Mouse (Mus musculus): ENCODE results near the gene Myo9b.
"Not testable (repeated sequence)": the region's sequence is repeated elsewhere in the genome, so short reads cannot be mapped to it uniquely, and the experiment has no call there.

Myo9b gene

DNA sequence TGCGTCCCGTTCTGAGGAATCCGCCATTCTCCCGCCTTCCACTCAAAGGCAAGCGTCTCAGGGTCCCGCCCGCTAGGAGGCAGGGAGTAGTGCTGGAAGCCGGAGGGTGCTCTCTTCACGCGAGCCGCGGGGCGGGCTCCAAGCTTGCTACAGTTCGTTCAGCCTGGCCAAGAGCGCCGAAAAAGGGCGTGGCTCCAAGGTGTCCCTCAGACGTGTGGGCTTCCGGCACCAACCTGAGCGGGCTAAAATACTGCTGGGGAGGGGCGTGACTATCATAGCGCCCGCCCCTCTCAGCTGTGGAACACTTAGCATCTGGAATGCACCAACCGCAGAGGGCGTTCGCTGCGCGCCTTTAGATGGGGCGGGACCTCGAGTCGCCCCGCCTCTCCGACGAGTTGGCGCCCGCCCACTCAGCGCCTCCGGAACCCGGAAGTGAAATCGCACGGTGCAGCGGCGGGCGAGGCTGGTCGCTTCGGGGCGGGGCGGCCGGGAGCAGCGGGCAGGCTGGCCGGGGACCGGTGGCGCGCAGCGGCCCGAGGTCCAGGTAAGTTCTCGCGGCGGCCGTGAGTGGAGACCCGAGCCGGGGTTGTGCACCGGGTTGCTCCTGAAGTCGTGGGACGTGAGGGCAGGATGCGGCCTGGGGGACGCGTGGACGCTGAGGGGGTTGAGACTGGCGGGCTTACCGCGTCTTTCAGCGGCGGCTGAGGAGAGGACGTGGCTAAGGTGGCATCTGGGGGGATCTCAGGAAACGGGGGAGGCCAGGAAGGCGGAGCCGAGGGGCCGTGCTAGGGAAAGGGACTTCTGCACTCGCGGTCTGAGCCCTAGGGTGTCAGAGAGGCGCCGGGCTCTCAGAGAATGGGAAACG is at the start of gene Myo9b, which contains the start of gene Haus8:
Gene Myo9b, plus strand, starts transcription at position 429 of the 865 bp plus-strand sequence.
Gene Haus8, minus strand, starts transcription at position 649 of the 865 bp plus-strand sequence.
- peak; percentile 99 for DNase-seq (ENCODE audit: low spot score)

GRCm38 (mm10) chr8:71224560-71224959 is 48.0 kb upstream of the Myo9b start:
- DNase-seq (ENCODE audit: low spot score): peak; percentile 11

DNA sequence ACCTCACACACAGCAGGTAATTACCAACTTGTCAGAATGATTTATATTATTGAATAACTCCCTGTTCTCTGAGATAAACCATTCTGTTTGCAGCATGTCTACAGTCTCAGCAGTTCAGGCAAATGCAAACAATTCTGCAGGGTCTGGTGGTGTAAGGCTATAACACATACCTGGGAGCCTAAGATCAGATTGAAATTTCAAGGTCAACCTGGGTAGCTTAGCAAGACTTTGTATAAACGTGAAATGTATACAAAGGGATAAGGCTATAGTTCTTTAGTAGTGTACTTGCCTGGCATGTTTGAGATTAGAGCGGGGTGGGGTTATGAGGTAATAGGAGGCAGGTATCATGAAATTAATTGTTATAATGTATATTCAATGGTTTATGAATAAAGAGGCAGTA is 29.8 kb upstream of the Myo9b start:
- DNase-seq (ENCODE audit: low spot score): no peak

DNA sequence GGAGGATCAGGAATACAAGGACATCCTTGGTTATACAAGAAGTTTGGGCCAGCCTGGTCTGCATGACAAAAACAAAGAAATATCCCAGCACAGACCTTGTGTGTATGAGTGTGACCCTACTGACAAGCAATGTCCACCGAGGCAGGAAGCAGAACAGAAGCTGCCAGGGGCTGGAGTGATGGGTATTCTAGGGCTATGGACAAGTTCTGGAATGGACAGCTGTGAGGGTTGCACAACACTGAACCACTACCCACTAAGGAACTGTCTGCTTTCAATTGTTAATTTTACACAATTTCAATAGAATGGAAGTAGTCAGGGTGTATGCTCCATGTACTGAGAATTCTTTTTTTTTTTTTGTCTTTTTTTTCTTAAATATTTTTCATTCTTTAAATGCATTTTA is 24.3 kb upstream of the Myo9b start:
- no peak for DNase-seq (ENCODE audit: low spot score)

DNA sequence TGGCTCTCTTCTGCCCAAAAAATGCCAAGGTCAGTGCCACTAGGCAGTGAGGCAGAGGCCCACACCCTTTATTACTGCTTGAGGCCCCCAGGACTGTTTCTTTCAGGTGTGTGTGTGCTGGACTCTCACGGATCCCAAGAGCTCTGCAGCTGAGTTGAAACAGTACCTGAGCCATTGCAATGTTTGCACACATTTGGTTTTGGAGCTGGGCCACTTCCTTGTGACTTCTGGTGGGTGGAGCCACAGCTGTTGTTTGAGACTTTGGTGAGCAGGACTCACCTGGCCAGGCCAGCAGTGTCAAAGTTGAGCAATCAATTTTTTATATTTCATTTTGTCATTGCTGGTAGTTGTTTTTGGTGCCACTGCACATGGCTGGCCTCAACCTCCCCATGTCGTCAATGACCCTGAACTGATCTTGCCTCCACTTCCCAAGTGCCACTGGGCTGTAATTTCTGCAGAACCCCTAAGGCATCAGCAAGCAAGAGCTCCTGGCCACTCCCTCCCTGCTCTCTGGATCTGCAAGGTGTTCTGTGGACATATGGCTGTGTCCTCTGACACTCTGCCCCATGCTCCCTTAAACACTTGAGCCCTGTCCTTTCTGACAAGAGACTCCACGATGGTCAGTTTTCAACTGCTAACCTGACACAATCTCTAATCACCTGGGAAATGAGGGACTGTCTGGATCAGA is 15.8 kb upstream of the Myo9b start:
- DNase-seq (ENCODE audit: low spot score): no peak

DNA sequence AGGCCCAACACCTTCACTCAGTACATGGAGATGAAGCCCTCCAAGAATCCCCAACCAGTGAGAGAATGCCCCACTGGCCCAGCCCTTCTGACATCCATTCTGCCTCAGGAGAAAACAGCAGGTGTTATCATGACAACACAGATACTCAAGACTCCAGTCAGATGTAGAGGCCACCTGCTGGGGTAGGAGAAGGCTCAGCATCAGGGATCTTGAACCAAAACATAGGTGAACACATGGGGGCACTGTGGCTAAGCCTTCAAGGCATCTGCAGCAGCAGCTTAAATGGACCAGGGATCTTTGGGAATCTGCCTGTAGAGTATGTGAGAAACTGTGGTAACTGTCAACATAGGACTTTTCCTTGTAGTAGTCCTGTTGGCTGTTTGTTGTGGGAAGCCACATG is 11.3 kb upstream of the Myo9b start:
- peak; percentile 36 for DNase-seq (ENCODE audit: low spot score)

- no peak for DNase-seq (ENCODE audit: low spot score)
These were observed 4.8 kb upstream of the Myo9b start for GRCm38 (mm10) chr8:71267690-71268089.

GRCm38 (mm10) chr8:71268286-71268685 is 4.2 kb upstream of the Myo9b start:
- DNase-seq (ENCODE audit: low spot score): not testable (repeated sequence)

GRCm38 (mm10) chr8:71271630-71272029 is 884 bp upstream of the Myo9b start:
- peak; percentile 19 for DNase-seq (ENCODE audit: low spot score)

GRCm38 (mm10) chr8:71273151-71273510 is 617 bp downstream of the Myo9b start:
- peak; percentile 65 for DNase-seq (ENCODE audit: low spot score)

GRCm38 (mm10) chr8:71274478-71274877 is 2.0 kb downstream of the Myo9b start:
- DNase-seq (ENCODE audit: low spot score): no peak

GRCm38 (mm10) chr8:71276166-71276565 is 3.7 kb downstream of the Myo9b start:
- no peak for DNase-seq (ENCODE audit: low spot score)

- not testable (repeated sequence) for DNase-seq (ENCODE audit: low spot score)
These were observed 6.9 kb downstream of the Myo9b start for GRCm38 (mm10) chr8:71279409-71279808.

DNA sequence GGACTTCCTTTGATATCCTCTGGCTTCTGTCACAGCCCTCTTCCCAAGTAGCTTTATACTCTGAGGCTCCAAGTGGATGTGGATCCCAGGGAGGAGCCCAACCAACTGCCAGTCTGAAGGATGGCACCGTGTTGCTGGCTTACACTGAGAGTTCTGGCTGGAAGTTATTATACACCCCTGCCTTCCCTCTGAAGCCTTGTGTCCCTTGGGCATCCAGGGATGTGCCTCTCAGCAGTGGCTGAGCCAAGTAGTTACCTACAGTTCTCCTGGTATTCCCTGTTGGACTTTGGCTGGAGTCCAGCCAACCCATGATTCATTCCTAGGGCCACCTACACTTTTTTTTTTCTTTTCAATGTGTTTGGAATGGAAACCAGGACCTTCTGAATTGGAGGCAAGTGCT is 9.2 kb downstream of the Myo9b start:
- DNase-seq (ENCODE audit: low spot score): peak; percentile 38

DNA sequence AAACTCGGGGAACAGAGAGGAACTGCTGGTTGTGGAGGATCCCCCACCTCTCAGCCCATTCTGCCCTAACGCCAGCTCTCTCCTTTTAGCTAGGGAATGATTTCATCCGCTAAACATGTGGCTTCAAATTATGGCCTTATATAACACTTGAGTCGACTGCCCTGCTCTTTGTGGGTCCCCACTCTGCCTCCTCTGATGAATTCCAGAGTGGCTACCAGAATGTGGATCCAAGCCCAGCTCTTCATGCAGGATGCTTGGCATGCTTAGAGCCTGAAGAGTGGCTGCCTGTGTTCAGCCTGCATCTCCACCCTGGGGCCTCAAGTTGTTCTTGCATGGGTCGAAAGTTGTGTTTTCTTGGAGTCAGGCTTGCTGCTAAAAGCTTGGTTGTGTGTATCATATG is 10.1 kb downstream of the Myo9b start:
- DNase-seq (ENCODE audit: low spot score): no peak

DNA sequence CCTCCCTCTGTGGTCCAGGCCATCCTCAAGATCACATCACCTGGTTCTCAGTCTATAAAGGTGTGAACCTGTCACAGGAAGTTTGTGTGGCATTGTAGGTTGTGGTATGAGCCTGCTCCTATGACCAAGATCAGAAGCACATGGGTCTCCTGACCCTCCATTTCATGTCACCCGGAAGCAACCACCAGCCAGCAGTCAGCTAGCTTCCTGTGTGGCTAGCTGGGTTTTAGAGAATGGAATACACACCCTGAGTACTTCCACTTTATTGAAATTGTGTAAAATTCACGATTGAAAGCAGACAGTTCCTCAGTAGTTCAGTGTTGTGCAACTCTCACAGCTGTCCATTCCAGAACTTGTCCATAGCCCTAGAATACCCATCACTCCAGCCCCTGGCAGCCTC is 13.7 kb downstream of the Myo9b start:
- DNase-seq (ENCODE audit: low spot score): not testable (repeated sequence)

- DNase-seq (ENCODE audit: low spot score): no peak
These were observed 16.0 kb downstream of the Myo9b start for GRCm38 (mm10) chr8:71288441-71288949.

GRCm38 (mm10) chr8:71289098-71289497 is 16.6 kb downstream of the Myo9b start:
- no peak for DNase-seq (ENCODE audit: low spot score)

GRCm38 (mm10) chr8:71290211-71290610 is 17.7 kb downstream of the Myo9b start:
- DNase-seq (ENCODE audit: low spot score): no peak

DNA sequence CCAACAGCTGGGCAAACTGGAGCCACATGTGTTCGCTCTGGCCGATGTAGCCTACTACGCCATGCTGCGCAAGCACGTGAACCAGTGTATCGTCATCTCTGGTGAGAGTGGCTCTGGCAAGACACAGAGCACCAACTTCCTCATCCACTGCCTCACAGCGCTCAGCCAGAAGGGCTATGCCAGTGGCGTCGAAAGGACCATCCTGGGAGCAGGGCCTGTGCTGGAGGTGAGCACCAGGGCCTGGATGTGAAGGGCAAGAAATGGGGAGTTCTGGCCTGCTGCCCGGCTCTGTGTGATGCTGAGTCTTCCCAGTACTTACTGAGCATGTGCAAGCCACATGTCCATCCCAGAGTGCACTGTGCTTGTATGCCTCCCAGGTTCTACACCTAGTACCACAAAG is 18.4 kb downstream of the Myo9b start:
- no peak for DNase-seq (ENCODE audit: low spot score)

DNA sequence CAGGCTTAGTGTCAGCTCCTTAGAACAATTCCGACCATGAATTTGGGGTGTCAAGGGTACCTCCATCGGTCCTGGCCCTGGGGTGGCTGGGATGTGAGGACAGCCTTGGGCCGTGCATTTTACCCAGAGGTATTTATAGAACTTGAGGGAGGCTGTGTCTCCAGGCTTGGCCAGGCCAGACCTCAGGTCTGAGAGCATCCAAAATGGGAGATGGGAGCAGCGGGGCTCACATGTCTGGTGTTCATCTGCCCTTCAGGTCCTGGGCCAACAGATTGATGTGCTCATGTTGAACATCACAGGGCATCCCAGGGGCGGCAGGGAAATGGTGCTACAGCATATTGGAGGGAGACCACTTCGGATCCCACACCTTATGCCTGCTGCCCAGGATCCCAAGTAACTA is 18.8 kb downstream of the Myo9b start:
- DNase-seq (ENCODE audit: low spot score): no peak

DNA sequence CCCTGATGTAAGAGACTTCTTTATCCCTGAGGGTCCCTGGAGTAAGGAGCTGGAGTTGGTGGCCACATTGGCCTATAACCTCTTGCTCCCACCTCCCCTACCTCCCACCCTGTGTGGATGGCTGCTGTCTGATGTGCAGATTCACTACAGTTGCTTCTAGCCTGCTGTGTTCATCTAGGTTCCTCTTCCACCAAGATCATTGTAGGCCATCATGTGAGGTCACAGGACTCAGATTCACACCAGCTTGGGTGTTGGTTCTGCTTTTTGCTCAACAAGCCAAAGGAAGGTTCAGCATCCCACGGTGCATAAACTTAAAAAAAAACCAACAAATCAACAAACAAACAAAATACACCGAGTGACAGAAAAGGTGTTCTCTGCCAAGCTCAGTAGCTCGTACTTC is 21.4 kb downstream of the Myo9b start:
- DNase-seq (ENCODE audit: low spot score): not testable (repeated sequence)

GRCm38 (mm10) chr8:71296188-71296621 is 23.7 kb downstream of the Myo9b start:
- no peak for DNase-seq (ENCODE audit: low spot score)
